Mouse (Mus musculus): Measurements from ENCODE around the gene Csnk1e. TPM values are rescaled to one million over a fixed set of nuclear protein-coding genes. Genes with fewer than 3 reads are reported as not detected.

Gene Csnk1e
- polyA plus RNA-seq, 1 experiment from 2014 or later: 103 TPM

DNA sequence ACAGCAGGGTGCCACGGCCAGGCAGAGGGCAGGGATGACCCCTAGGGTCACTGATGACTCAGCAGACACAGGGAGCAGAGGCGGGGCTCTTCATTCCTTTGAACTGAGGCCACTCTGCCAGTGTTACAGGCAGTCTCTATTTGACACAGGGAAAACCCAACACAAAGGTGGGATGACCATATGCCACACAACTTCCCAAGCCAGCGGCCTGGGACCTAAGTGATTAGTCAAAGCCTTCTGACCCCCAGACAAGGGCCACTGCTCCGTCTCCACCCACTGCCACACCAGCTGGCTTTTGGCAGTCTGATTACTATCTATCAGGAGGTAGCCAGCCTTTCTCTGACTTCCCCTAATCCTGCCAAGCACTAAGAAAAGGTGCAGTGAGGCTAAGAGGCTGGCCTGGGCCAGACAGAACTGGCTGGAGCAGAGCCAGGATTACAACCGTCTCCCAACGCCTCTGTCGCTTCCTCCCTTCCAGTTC is 20.1 kb downstream of the Csnk1e start:
- Histone ChIP-seq H3K9me3 (replicated peaks) (0 out of 2 replicates have a peak, but pooled peaks cover 4% of the 10 kb centered on the region), H3K27ac (ENCODE audit: poor library complexity, severe bottlenecking) (peak overlapping the region; percentile 78), H3K9ac (peak overlapping the region; percentile 56; the same call in 1 of the 2 replicates), H3K4me1 (replicated peaks) (peaks cover 93% of the 10 kb centered on the region), H3K27me3 (replicated peaks) (no peaks in the 10 kb centered on the region), H3K36me3 (peaks cover 65% of the 10 kb centered on the region), H3K4me2 (peak overlapping the region; percentile 21; the same call in 1 of the 2 replicates), H3K4me3 (no peak overlapping the region)
- ATAC-seq (ENCODE audit: insufficient number of reproducible peaks, low FRiP score): no peak
- WGBS: 25% methylated on average over 7 of the region's 7 CpGs

DNA sequence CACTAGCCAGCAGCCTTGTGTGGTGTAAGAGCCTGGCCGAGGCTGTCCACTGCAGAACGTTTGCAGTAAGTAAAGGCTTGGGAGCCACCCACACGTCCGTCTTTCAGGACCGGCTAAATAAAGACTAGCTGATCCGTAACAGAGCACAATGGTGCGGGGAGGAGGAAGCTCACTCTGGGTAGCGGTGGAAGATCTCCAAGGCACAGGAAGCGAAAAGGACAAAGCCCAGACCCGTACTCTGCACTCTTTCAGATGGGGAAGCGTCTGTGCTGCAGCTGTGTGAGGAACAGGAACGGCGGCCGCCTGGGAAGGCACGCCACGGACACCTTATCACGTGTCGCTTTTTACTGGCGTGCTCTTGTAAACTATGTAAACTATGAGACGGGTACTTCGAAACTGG is 22.5 kb downstream of the Csnk1e start:
- Histone ChIP-seq H3K36me3 (peaks cover 80% of the 10 kb centered on the region), H3K4me1 (replicated peaks) (peaks cover 84% of the 10 kb centered on the region), H3K27ac (ENCODE audit: poor library complexity, severe bottlenecking) (peak overlapping the region; percentile 91), H3K27me3 (replicated peaks) (no peaks in the 10 kb centered on the region), H3K4me2 (peak overlapping the region; percentile 57), H3K9me3 (replicated peaks) (0 out of 2 replicates have a peak, but pooled peaks cover 4% of the 10 kb centered on the region), H3K9ac (peak overlapping the region; percentile 62), H3K4me3 (peak overlapping the region; percentile 16; the same call in 1 of the 2 replicates)
- 11% methylated on average over 21 of the region's 21 CpGs for WGBS
- peak; percentile 58 for ATAC-seq (ENCODE audit: insufficient number of reproducible peaks, low FRiP score)

DNA sequence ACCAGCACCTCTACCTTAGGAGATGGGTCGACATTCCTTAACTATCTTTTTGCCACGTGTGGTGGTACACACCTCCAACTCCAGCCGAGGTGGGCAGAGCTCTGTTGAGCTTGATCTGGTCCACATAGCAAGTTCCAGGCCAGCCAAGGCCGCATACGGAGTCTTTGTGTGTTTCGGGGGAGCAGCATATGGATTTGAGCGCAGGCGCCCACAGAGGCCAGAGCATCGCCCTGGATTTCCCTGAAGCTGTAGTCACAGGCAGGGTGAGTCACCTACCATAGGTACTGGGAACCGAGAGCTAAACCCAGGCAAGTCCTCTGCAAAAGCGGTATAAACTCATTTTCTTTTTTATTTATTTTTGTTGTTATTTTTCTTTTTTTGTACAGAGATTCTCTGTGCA is 23.0 kb downstream of the Csnk1e start:
- H3K9ac ChIP-seq: peak overlapping the region; percentile 62
- peaks cover 79% of the 10 kb centered on the region for H3K4me1 ChIP-seq (replicated peaks)
- peaks cover 80% of the 10 kb centered on the region for H3K36me3 ChIP-seq
- 0 out of 2 replicates have a peak, but pooled peaks cover 4% of the 10 kb centered on the region for H3K9me3 ChIP-seq (replicated peaks)
- no peak for ATAC-seq (ENCODE audit: insufficient number of reproducible peaks, low FRiP score)
- peak overlapping the region; percentile 57 for H3K4me2 ChIP-seq
- WGBS: 63% methylated on average over 11 of the region's 11 CpGs
- peak overlapping the region; percentile 91 for H3K27ac ChIP-seq (ENCODE audit: poor library complexity, severe bottlenecking)
- H3K4me3 ChIP-seq: peak overlapping the region; percentile 16; the same call in 1 of the 2 replicates
- H3K27me3 ChIP-seq (replicated peaks): no peaks in the 10 kb centered on the region

DNA sequence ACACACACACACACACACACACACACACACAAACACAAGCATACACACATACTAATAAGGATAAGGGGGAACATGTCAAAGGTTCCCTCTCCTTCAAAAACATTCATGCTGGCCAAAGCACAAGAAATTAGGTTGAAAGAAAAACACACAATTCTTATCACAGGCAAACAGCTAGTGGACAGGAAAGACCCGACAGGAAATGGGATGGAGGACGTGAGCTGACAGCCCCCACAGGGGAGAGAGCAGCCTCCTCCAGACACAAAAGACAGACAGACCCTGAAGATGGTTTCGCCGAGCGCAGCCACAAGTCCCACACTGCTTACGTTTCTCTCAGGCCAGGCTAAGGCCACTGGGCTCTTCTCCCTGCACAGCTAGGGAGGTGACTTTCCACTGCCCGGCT is 23.4 kb downstream of the Csnk1e start:
- Histone ChIP-seq H3K27me3 (replicated peaks) (no peaks in the 10 kb centered on the region), H3K9ac (peak overlapping the region; percentile 62; the same call in 1 of the 2 replicates), H3K9me3 (replicated peaks) (0 out of 2 replicates have a peak, but pooled peaks cover 4% of the 10 kb centered on the region), H3K4me1 (replicated peaks) (peaks cover 75% of the 10 kb centered on the region), H3K4me3 (0 out of 2 replicates have a peak overlapping the region, but pooled peaks have one; percentile 16), H3K4me2 (peak overlapping the region; percentile 57), H3K27ac (ENCODE audit: poor library complexity, severe bottlenecking) (peak overlapping the region; percentile 91), H3K36me3 (peaks cover 80% of the 10 kb centered on the region)
- peak; percentile 41; the same call in 1 of the 2 replicates for ATAC-seq (ENCODE audit: insufficient number of reproducible peaks, low FRiP score)
- 38% methylated on average over 7 of the region's 7 CpGs for WGBS

DNA sequence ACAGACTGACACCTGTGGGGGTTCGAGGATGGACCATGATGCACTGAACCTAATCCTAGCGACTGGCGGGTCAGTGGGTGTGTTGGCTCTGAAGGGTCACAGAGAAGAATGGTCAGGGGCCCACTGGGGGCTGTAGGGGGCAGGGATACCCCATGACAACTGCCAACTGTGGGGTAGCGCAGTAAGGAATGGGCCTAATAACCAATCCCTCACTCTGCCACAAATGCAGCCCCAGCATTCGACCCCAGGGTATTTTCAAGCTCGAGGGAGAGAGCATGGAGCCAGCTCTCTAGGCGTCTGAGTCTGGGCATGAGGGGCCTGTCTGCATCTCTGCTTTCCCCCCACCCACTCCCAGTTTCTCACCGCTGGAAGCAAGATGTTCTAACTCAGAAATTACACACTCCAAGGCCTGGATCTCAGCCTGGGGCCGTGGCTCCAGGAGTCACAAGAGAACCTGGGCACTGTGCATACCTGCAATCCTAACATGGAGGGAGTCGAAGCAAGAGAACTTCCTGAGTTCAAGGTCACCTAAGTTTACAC is 24.8 kb downstream of the Csnk1e start:
- no peak overlapping the region for H3K27ac ChIP-seq (ENCODE audit: poor library complexity, severe bottlenecking)
- peaks cover 64% of the 10 kb centered on the region for H3K4me1 ChIP-seq (replicated peaks)
- H3K27me3 ChIP-seq (replicated peaks): no peaks in the 10 kb centered on the region

DNA sequence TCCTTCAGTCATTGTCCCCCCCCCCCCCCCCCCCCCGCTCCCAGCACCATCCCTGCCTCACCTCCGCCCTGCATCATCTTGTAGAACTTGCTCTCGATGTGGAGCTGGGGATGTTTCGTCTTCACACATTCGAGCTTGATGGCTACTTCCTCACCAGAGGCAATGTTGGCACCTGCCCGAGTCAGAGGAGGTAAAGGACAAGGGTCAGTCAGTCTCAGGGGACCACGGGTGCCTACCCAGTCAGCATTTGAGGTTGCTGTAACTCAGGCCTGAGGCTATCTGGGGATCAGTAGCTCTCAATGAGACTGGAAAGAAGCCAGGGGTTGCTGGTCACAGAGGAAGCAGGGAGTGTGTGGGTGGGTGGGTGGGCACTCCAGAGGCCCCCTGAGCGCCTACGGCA is 25.4 kb downstream of the Csnk1e start:
- Histone ChIP-seq H3K27ac (ENCODE audit: poor library complexity, severe bottlenecking) (no peak overlapping the region), H3K9ac (no peak overlapping the region), H3K36me3 (peaks cover 83% of the 10 kb centered on the region), H3K27me3 (replicated peaks) (no peaks in the 10 kb centered on the region), H3K4me3 (no peak overlapping the region), H3K9me3 (replicated peaks) (0 out of 2 replicates have a peak, but pooled peaks cover 4% of the 10 kb centered on the region), H3K4me2 (no peak overlapping the region), H3K4me1 (replicated peaks) (peaks cover 61% of the 10 kb centered on the region)
- 77% methylated on average over 8 of the region's 9 CpGs for WGBS
- ATAC-seq (ENCODE audit: insufficient number of reproducible peaks, low FRiP score): no peak

More for the DNA sequence above, 24.8 kb downstream of the Csnk1e start:
- H3K9ac ChIP-seq: no peak overlapping the region
- 81% methylated on average over 10 of the region's 10 CpGs for WGBS
- peaks cover 80% of the 10 kb centered on the region for H3K36me3 ChIP-seq
- no peak overlapping the region for H3K4me3 ChIP-seq
- H3K9me3 ChIP-seq (replicated peaks): 0 out of 2 replicates have a peak, but pooled peaks cover 4% of the 10 kb centered on the region
- no peak for ATAC-seq (ENCODE audit: insufficient number of reproducible peaks, low FRiP score)
- no peak overlapping the region for H3K4me2 ChIP-seq

DNA sequence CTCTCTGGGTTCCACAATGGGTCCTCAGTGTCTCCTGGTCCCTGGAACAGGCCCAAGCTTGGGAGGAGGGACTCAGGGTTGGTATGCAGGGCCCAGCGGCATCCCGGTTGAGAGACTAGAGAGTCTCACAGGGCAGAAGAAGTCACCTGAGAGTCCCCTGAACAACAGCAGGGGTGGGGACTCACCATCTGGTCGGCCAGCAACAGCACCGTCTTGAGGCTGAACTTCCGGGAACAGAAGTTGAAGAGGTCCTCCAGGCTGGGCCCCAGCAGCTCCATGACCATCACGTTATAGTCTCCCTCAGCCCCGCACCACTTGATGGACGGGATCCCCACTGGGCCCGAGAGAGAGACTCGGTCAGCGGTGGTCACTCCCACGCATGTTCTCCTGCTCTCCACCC is 25.8 kb downstream of the Csnk1e start:
- H3K9ac ChIP-seq: no peak overlapping the region
- H3K4me3 ChIP-seq: no peak overlapping the region
- H3K4me1 ChIP-seq (replicated peaks): peaks cover 56% of the 10 kb centered on the region
- H3K27me3 ChIP-seq (replicated peaks): no peaks in the 10 kb centered on the region
- WGBS: 83% methylated on average over 12 of the region's 12 CpGs
- ATAC-seq (ENCODE audit: insufficient number of reproducible peaks, low FRiP score): no peak
- peak overlapping the region; percentile 45 for H3K27ac ChIP-seq (ENCODE audit: poor library complexity, severe bottlenecking)
- no peak overlapping the region for H3K4me2 ChIP-seq
- H3K36me3 ChIP-seq: peaks cover 83% of the 10 kb centered on the region
- H3K9me3 ChIP-seq (replicated peaks): 0 out of 2 replicates have a peak, but pooled peaks cover 4% of the 10 kb centered on the region

DNA sequence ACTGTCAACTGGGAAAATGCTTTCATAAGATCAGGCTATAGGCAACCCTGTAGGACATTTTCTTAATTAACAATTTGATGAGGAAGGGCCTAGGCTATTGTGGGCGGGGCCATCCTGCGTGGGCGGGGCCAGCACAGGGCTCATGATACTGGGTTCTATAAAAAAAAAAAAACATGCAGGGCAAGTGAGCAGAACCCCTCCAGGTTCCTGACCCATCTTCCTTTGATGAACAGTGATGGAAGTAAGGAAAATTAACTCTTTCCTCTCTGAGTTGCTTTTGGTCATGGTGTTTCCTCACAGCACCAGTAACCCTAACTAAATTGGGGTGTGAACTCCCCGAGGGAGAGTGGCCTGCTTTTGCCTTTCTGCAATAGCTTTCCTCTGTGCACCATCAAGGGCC is 26.8 kb downstream of the Csnk1e start:
- Histone ChIP-seq H3K9me3 (replicated peaks) (no peaks in the 10 kb centered on the region), H3K27ac (ENCODE audit: poor library complexity, severe bottlenecking) (no peak overlapping the region), H3K9ac (no peak overlapping the region), H3K4me1 (replicated peaks) (peaks cover 48% of the 10 kb centered on the region), H3K27me3 (replicated peaks) (no peaks in the 10 kb centered on the region), H3K36me3 (peaks cover 83% of the 10 kb centered on the region), H3K4me2 (no peak overlapping the region), H3K4me3 (no peak overlapping the region)
- WGBS: 75% methylated on average over 4 of the region's 4 CpGs
- no peak for ATAC-seq (ENCODE audit: insufficient number of reproducible peaks, low FRiP score)

DNA sequence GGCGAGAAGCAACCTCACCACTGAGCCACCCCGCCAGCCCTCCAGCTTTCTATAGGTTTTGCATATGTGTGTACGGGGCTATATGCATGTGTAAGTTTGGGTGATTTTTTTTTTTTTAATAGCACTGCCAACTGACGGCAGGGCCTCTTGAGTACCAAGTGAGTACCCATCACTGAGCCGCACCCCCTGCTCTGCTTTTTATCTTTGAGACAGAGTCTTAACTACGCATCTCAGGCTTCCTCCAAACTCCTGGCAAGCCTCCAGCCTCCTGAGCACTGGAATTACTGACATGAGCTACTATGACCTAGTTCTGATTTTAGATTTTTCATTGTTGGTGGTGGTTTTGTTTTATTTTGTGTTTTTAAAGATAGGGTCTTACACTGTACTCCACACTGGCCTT is 27.9 kb downstream of the Csnk1e start:
- Histone ChIP-seq H3K9ac (no peak overlapping the region), H3K4me2 (no peak overlapping the region), H3K4me3 (no peak overlapping the region), H3K9me3 (replicated peaks) (no peaks in the 10 kb centered on the region), H3K27ac (ENCODE audit: poor library complexity, severe bottlenecking) (0 out of 2 replicates have a peak overlapping the region, but pooled peaks have one; percentile 28), H3K36me3 (peaks cover 94% of the 10 kb centered on the region), H3K27me3 (replicated peaks) (no peaks in the 10 kb centered on the region), H3K4me1 (replicated peaks) (peaks cover 44% of the 10 kb centered on the region)
- 69% methylated on average over 6 of the region's 6 CpGs for WGBS
- ATAC-seq (ENCODE audit: insufficient number of reproducible peaks, low FRiP score): no peak

DNA sequence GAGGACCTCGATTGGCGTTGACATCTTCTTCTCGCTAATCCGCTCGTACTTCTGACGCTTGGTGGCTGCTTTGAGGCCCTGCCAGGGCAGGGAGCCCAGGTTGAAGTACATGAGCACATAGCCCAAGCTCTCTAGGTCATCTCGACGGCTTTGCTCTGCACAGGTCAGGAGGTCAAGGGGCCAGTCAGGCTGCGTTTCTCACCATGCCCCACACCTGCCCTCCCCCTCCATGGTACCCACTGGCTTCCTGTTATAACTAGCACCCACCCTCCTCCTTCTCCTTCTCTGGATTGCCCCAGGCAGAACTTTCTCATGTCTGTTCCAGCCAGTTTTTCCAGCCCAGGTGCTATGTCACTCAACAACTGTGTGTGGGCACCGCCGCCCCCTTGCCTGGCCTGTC is 29.9 kb downstream of the Csnk1e start:
- Histone ChIP-seq H3K27me3 (replicated peaks) (no peaks in the 10 kb centered on the region), H3K27ac (ENCODE audit: poor library complexity, severe bottlenecking) (no peak overlapping the region), H3K4me2 (no peak overlapping the region), H3K9ac (no peak overlapping the region), H3K36me3 (peaks cover 100% of the 10 kb centered on the region), H3K4me3 (no peak overlapping the region), H3K4me1 (replicated peaks) (peaks cover 36% of the 10 kb centered on the region), H3K9me3 (replicated peaks) (no peaks in the 10 kb centered on the region)
- WGBS: 64% methylated on average over 11 of the region's 11 CpGs
- no peak for ATAC-seq (ENCODE audit: insufficient number of reproducible peaks, low FRiP score)

DNA sequence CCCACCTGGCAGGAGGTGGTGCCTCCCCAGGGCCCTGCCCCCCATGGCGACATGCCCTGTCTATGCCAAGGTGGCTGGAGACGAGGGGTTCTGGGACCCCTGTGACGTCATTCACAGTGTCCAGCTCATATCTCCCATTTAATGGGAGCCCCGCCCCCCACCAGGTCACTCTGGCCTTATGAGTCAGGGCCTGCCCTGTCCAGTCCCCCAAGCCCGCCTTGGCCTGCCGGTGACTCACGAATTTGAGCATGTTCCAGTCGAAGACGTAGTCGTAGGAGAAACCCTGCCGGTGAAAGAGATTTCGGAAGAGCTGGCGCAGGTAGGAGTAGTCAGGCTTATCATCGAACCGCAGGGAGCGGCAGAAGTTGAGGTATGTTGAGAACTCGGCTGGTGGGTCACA is 30.8 kb downstream of the Csnk1e start:
- Histone ChIP-seq H3K4me1 (replicated peaks) (peaks cover 27% of the 10 kb centered on the region), H3K27ac (ENCODE audit: poor library complexity, severe bottlenecking) (no peak overlapping the region), H3K9me3 (replicated peaks) (no peaks in the 10 kb centered on the region), H3K4me2 (no peak overlapping the region), H3K4me3 (no peak overlapping the region), H3K27me3 (replicated peaks) (no peaks in the 10 kb centered on the region), H3K36me3 (peaks cover 100% of the 10 kb centered on the region), H3K9ac (no peak overlapping the region)
- ATAC-seq (ENCODE audit: insufficient number of reproducible peaks, low FRiP score): no peak
- WGBS: 87% methylated on average over 17 of the region's 17 CpGs
